Mouse (Mus musculus) bone marrow macrophage, adult 2 months (primary cell): ENCODE measurements around the gene Fkbp6.

ENCODE experiments used
- CTCF ChIP-seq: IDR thresholded peaks from 2 replicates; pipeline ENCODE4 v1.5.1; 2012; ENCODE audit warnings: low read depth, mild to moderate bottlenecking, low read length, moderate library complexity
- POLR2A ChIP-seq: IDR thresholded peaks from 2 replicates; pipeline ENCODE4 v1.6.1; 2012; ENCODE audit warnings: mild to moderate bottlenecking, low read depth, low read length, borderline replicate concordance

DNA sequence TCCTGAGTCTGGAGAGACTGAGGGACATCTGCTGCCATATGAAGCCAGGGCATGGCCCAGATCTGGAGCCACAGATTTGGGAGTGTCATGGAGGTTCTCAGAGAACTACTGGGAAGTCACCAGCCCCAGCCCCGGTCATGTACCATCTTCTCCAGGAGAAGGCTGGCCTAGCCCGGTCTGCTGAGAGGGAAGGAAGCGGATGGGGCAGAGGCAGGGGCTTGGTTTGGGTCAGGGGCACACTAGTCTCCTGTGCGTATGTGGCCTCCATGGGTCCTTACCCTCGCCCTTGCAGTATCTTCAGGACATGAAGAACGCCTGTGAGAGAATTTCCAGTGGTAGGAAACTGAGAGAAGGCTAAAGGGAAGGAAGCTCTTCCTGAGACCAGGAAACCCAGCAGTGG, 59.1 kb downstream of the Fkbp6 start:
- TF ChIP-seq CTCF, result no peak
- no peak for TF ChIP-seq POLR2A
